Mouse (Mus musculus) liver, embryonic 14.5 days (tissue): ENCODE measurements around the gene Irs2. TPM values are rescaled to one million over a fixed set of nuclear protein-coding genes. Genes with fewer than 3 reads are reported as not detected.

Experiments used
- ATAC-seq: fragments of 200-750 bp; cut with Nextera tagmentation; 2 replicates; pipeline ENCODE4 v1.8.0; 2017; ENCODE audit warnings: moderate number of reproducible peaks, mild to moderate bottlenecking, moderate library complexity; ENCODE audit not compliant: insufficient read depth
- DNase-seq, 3 experiments: peaks; one replicate each; pipeline ENCODE4 v3.0.0-alpha.2; 2012 to 2013; ENCODE audit warnings: low read depth in 3 of 3, low spot score in 3 of 3
- H3K27ac ChIP-seq: fragments of 300-500 bp; sonication (generic); 2 replicates; pipeline ENCODE4 v1.5.1; 2014; ENCODE audit warnings: moderate library complexity, mild to moderate bottlenecking, control low read depth, inconsistent platforms
- H3K27me3 ChIP-seq: fragments of 300-500 bp; sonication (generic); 2 replicates; pipeline ENCODE4 v1.6.1; 2014; ENCODE audit warnings: mild to moderate bottlenecking, low read length, moderate library complexity; ENCODE audit not compliant: control insufficient read depth, insufficient read depth
- H3K36me3 ChIP-seq: fragments of 300-500 bp; sonication (generic); replicated peaks from 2 replicates; pipeline ENCODE4 v1.6.1; 2014; ENCODE audit warnings: low read depth; ENCODE audit not compliant: control insufficient read depth, insufficient read depth
- H3K4me1 ChIP-seq, 2 experiments: fragments of 200-500 bp in 1 of 2; fragments of 300-500 bp in 1 of 2; sonication (generic) in 1 of 2; replicated peaks; 2 replicates each; pipeline ENCODE4 v1.6.1; 2012 to 2014; ENCODE audit warnings: antibody characterized with exemption in 1 of 2, inconsistent platforms in 1 of 2, low read length in 1 of 2; ENCODE audit not compliant: control insufficient read depth in 2 of 2, insufficient read depth in 2 of 2
- H3K4me2 ChIP-seq: fragments of 300-500 bp; sonication (generic); 2 replicates; pipeline ENCODE4 v1.6.1; 2014; ENCODE audit warnings: low read depth, mild to moderate bottlenecking, control low read depth, moderate library complexity
- H3K4me3 ChIP-seq, 2 experiments: fragments of 200-500 bp in 1 of 2; fragments of 300-500 bp in 1 of 2; sonication (generic) in 1 of 2; 2 replicates each; pipeline ENCODE4 v1.5.1; 2012 to 2014; ENCODE audit warnings: low read depth in 2 of 2, low read length in 2 of 2, mild to moderate bottlenecking in 2 of 2, control low read depth in 1 of 2, inconsistent platforms in 1 of 2, moderate library complexity in 1 of 2; ENCODE audit not compliant: insufficient read depth in 1 of 2
- H3K9ac ChIP-seq: fragments of 300-500 bp; sonication (generic); replicated peaks from 2 replicates; pipeline ENCODE4 v1.6.1; 2014; ENCODE audit warnings: mild to moderate bottlenecking, control low read depth, moderate library complexity
- H3K9me3 ChIP-seq: fragments of 300-500 bp; sonication (generic); 2 replicates; pipeline ENCODE4 v1.6.1; 2016; ENCODE audit warnings: low read length, mixed read lengths; ENCODE audit not compliant: control insufficient read depth
- CTCF ChIP-seq: IDR thresholded peaks from 2 replicates; pipeline ENCODE4 v1.5.1; 2016; ENCODE audit warnings: antibody characterized with exemption, low read depth, control low read depth
- EP300 ChIP-seq: IDR thresholded peaks from 2 replicates; pipeline ENCODE4 v1.6.1; 2016; ENCODE audit warnings: antibody characterized with exemption, low read depth
- WGBS: fragments of 180-500 bp; shearing (Covaris S2); extraction: QIAGEN DNeasy Blood & Tissue Kit; methylation state at CpG from one replicate; pipeline ENCODE4 v1.1.7; 2014; ENCODE audit not compliant: insufficient replicate concordance; 5-methylcytosine and 5-hydroxymethylcytosine counted together
- polyA plus RNA-seq, 2 experiments: library from polyadenylated mRNA; depleted of rRNA in 1 of 2; stranded (reverse) in 1 of 2; unstranded in 1 of 2; fragments of >200 nt; fragmentation: Nextera tagmentation in 1 of 2; extraction: Ambion mirVana in 1 of 2; gene quantifications; 2 replicates each; pipeline versions ENCODE4 v1.2.1 to v1.2.3; 2012 to 2014

Gene Irs2
- polyA plus RNA-seq, 2 experiments = 2.9 to 4.7 TPM

GRCm38 (mm10) chr8:11003917-11004470 is 4.3 kb downstream of the Irs2 start:
- H3K4me1 ChIP-seq = peaks cover 29 to 40% of the 10 kb centered on the region in 2 experiments
- no peaks in the 10 kb centered on the region for H3K27me3 ChIP-seq
- H3K4me3 ChIP-seq = peak overlapping the region; percentile 86 to 88
- peak overlapping the region; percentile 96 for H3K4me2 ChIP-seq
- 57% methylated on average over 7 of the region's 7 CpGs for WGBS
- no peaks in the 10 kb centered on the region for H3K9me3 ChIP-seq
- ATAC-seq (no peak), DNase-seq (no peak)
- peaks cover 11% of the 10 kb centered on the region for H3K36me3 ChIP-seq
- peak overlapping the region; percentile 18 for H3K27ac ChIP-seq
- H3K9ac ChIP-seq = peak overlapping the region; percentile 67
- TF ChIP-seq EP300 (no peak), CTCF (no peak)

- 36% methylated on average over 6 of the region's 6 CpGs for WGBS
- peak overlapping the region; percentile 96 for H3K4me2 ChIP-seq
- no peaks in the 10 kb centered on the region for H3K9me3 ChIP-seq
- peaks cover 34 to 44% of the 10 kb centered on the region in 2 experiments for H3K4me1 ChIP-seq
- H3K27ac ChIP-seq = no peak overlapping the region
- H3K36me3 ChIP-seq = peaks cover 16% of the 10 kb centered on the region
- no peak for DNase-seq
- peak overlapping the region; percentile 86 to 88 for H3K4me3 ChIP-seq
- no peaks in the 10 kb centered on the region for H3K27me3 ChIP-seq
- peak overlapping the region; percentile 67 for H3K9ac ChIP-seq
- ATAC-seq = no peak
- no peak for TF ChIP-seq CTCF
- no peak for TF ChIP-seq EP300
Measured at GRCm38 (mm10) chr8:11003253-11003652, 5.0 kb downstream of the Irs2 start.

- Histone ChIP-seq H3K36me3 (peaks cover 18% of the 10 kb centered on the region), H3K4me1 (peaks cover 36 to 44% of the 10 kb centered on the region in 2 experiments), H3K4me3 (peak overlapping the region; percentile 86 to 88), H3K27ac (peak overlapping the region; percentile 35), H3K9ac (peak overlapping the region; percentile 67), H3K9me3 (no peaks in the 10 kb centered on the region), H3K27me3 (no peaks in the 10 kb centered on the region), H3K4me2 (peak overlapping the region; percentile 96)
- no peak for DNase-seq
- TF ChIP-seq CTCF (no peak), EP300 (no peak)
- WGBS = 53% methylated on average over 6 of the region's 6 CpGs
- no peak for ATAC-seq
Measured at GRCm38 (mm10) chr8:11002816-11003215, 5.4 kb downstream of the Irs2 start.

- H3K4me1 ChIP-seq = peaks cover 51 to 56% of the 10 kb centered on the region in 2 experiments
- peak overlapping the region; percentile 40 for H3K27ac ChIP-seq
- peak overlapping the region; percentile 96 for H3K4me2 ChIP-seq
- WGBS = 4% methylated on average over 6 of the region's 6 CpGs
- no peak for TF ChIP-seq EP300
- TF ChIP-seq CTCF = no peak
- DNase-seq (no peak), ATAC-seq (no peak)
- peak overlapping the region; percentile 43 to 86 for H3K4me3 ChIP-seq
- peak overlapping the region; percentile 36; the same call in 1 of the 2 replicates for H3K9ac ChIP-seq
- H3K9me3 ChIP-seq = no peaks in the 10 kb centered on the region
- peaks cover 18% of the 10 kb centered on the region for H3K36me3 ChIP-seq
- no peaks in the 10 kb centered on the region for H3K27me3 ChIP-seq
Measured at GRCm38 (mm10) chr8:11001062-11001549, 7.2 kb downstream of the Irs2 start.

- H3K9ac ChIP-seq = no peak overlapping the region
- 65% methylated on average over 4 of the region's 4 CpGs for WGBS
Measured at GRCm38 (mm10) chr8:10999538-10999937, 8.7 kb downstream of the Irs2 start.

More at GRCm38 (mm10) chr8:10999538-10999937, 8.7 kb downstream of the Irs2 start:
- ATAC-seq (no peak), DNase-seq (no peak)
- Histone ChIP-seq H3K4me2 (peak overlapping the region; percentile 96), H3K27me3 (no peaks in the 10 kb centered on the region), H3K4me3 (no peak overlapping the region), H3K9me3 (no peaks in the 10 kb centered on the region), H3K27ac (no peak overlapping the region), H3K4me1 (peaks cover 63 to 69% of the 10 kb centered on the region in 2 experiments), H3K36me3 (peaks cover 21% of the 10 kb centered on the region)
- no peak for TF ChIP-seq EP300
- TF ChIP-seq CTCF = no peak
